Mouse (Mus musculus) CH12.LX (cell line): ENCODE data around the gene Prickle2. TPM values are rescaled to one million over a fixed set of nuclear protein-coding genes. Genes with fewer than 3 reads are reported as not detected.
A peak's percentile ranks its signal among the peaks of the same experiment; 100 is the strongest.

Source experiments
- DNase-seq: peaks from one replicate; pipeline ENCODE4 v3.0.0-alpha.2; 2013; ENCODE audit errors: extremely low read depth
- H3K27ac ChIP-seq: 2 replicates; pipeline ENCODE4 v1.5.1; 2012; ENCODE audit warnings: low read depth, mild to moderate bottlenecking, control low read depth, moderate library complexity; ENCODE audit not compliant: insufficient read depth
- H3K27me3 ChIP-seq: replicated peaks from 2 replicates; pipeline ENCODE3; 2012; ENCODE audit warnings: inconsistent platforms
- H3K36me3 ChIP-seq, 2 experiments: replicated peaks in 1 of 2; 2 replicates each; pipeline versions ENCODE3 to v1.6.1; 2012; ENCODE audit warnings: inconsistent platforms in 1 of 2, low read length in 1 of 2, mild to moderate bottlenecking in 1 of 2, mixed read lengths in 1 of 2, moderate library complexity in 1 of 2; ENCODE audit not compliant: control insufficient read depth in 1 of 2, insufficient read depth in 1 of 2
- H3K4me1 ChIP-seq, 2 experiments: 2 replicates each; pipeline ENCODE4 v1.6.1; 2012; ENCODE audit warnings: inconsistent platforms in 1 of 2, moderate library complexity in 1 of 2; ENCODE audit not compliant: insufficient read depth in 2 of 2, control insufficient read depth in 1 of 2
- H3K4me2 ChIP-seq: 2 replicates; pipeline ENCODE4 v1.6.1; 2012; ENCODE audit warnings: low read depth, mild to moderate bottlenecking, control low read depth; ENCODE audit not compliant: poor library complexity, insufficient read depth, severe bottlenecking
- H3K4me3 ChIP-seq, 3 experiments: fragments of 150-350 bp in 1 of 3; sonication (generic) in 1 of 3; replicated peaks in 1 of 3; 2 replicates each; pipeline versions ENCODE3 to v1.5.1; 2011 to 2012; ENCODE audit warnings: low read depth in 2 of 3, low read length in 2 of 3, mild to moderate bottlenecking in 2 of 3, moderate library complexity in 2 of 3, control low read depth in 1 of 3, improper control_type of control experiment in 1 of 3, inconsistent platforms in 1 of 3, mixed read lengths in 1 of 3; ENCODE audit not compliant: poor library complexity in 1 of 3
- H3K79me2 ChIP-seq: replicated peaks from 2 replicates; pipeline ENCODE4 v1.6.1; 2012; ENCODE audit warnings: mild to moderate bottlenecking, moderate library complexity; ENCODE audit not compliant: control insufficient read depth, poor library complexity, insufficient read depth, severe bottlenecking; ENCODE audit errors: extremely low read depth
- H3K9ac ChIP-seq: 2 replicates; pipeline ENCODE4 v1.6.1; 2012; ENCODE audit warnings: low read depth, mild to moderate bottlenecking, control low read depth, moderate library complexity; ENCODE audit not compliant: insufficient read depth
- H3K9me3 ChIP-seq: replicated peaks from 2 replicates; pipeline ENCODE3; 2012; ENCODE audit warnings: low read length, inconsistent platforms, mixed read lengths
- BHLHE40 ChIP-seq: IDR thresholded peaks from 2 replicates; pipeline ENCODE4 v1.6.1; 2011; ENCODE audit warnings: mild to moderate bottlenecking, low read depth, low read length, improper control_type of control experiment
- CHD1 ChIP-seq: IDR thresholded peaks from 2 replicates; pipeline ENCODE4 v1.6.1; 2012; ENCODE audit warnings: low read depth, low read length, improper control_type of control experiment, inconsistent platforms
- CHD2 ChIP-seq: IDR thresholded peaks from 2 replicates; pipeline ENCODE4 v1.6.1; 2011; ENCODE audit warnings: low read length, improper control_type of control experiment
- CTCF ChIP-seq, 2 experiments: IDR thresholded peaks in 1 of 2; conservative IDR thresholded peaks in 1 of 2; 2 replicates each; pipeline ENCODE4 v1.5.1; 2011 to 2012; ENCODE audit warnings: low read depth in 2 of 2, low read length in 2 of 2, improper control_type of control experiment in 1 of 2, inconsistent platforms in 1 of 2, mild to moderate bottlenecking in 1 of 2, moderate library complexity in 1 of 2
- EP300 ChIP-seq: IDR thresholded peaks from 2 replicates; pipeline ENCODE4 v1.6.1; 2011; ENCODE audit warnings: low read length, improper control_type of control experiment
- GABPA ChIP-seq: IDR thresholded peaks from 2 replicates; pipeline ENCODE4 v1.6.1; 2012; ENCODE audit warnings: low read depth, low read length, improper control_type of control experiment, inconsistent platforms; ENCODE audit not compliant: insufficient replicate concordance
- HCFC1 ChIP-seq: IDR thresholded peaks from 2 replicates; pipeline ENCODE4 v1.6.1; 2012; ENCODE audit warnings: low read depth, mild to moderate bottlenecking, inconsistent platforms, low read length, improper control_type of control experiment
- JUN ChIP-seq: IDR thresholded peaks from 2 replicates; pipeline ENCODE4 v1.6.1; 2011; ENCODE audit warnings: low read depth, mild to moderate bottlenecking, low read length, improper control_type of control experiment, moderate library complexity; ENCODE audit not compliant: insufficient read depth
- JUND ChIP-seq: conservative IDR thresholded peaks from 2 replicates; pipeline ENCODE4 v1.6.1; 2011; ENCODE audit warnings: low read depth, low read length, improper control_type of control experiment
- KAT2A ChIP-seq: IDR thresholded peaks from 2 replicates; pipeline ENCODE4 v1.6.1; 2012; ENCODE audit warnings: low read length, improper control_type of control experiment, inconsistent platforms; ENCODE audit not compliant: insufficient replicate concordance
- MAZ ChIP-seq: IDR thresholded peaks from 2 replicates; pipeline ENCODE4 v1.6.1; 2012; ENCODE audit warnings: low read depth, mild to moderate bottlenecking, inconsistent platforms, low read length, improper control_type of control experiment, moderate library complexity
- MYC ChIP-seq: IDR thresholded peaks from 2 replicates; pipeline ENCODE4 v1.6.1; 2011; ENCODE audit warnings: low read depth, mild to moderate bottlenecking, improper control_type of control experiment, low read length
- NRF1 ChIP-seq: IDR thresholded peaks from 2 replicates; pipeline ENCODE4 v1.6.1; 2014; ENCODE audit warnings: low read depth, mild to moderate bottlenecking, inconsistent platforms, low read length, improper control_type of control experiment, moderate library complexity
- POLR2A ChIP-seq: IDR thresholded peaks from 2 replicates; pipeline ENCODE4 v1.6.1; 2011; ENCODE audit warnings: low read depth, mild to moderate bottlenecking, improper control_type of control experiment, low read length
- POLR2AphosphoS2 ChIP-seq: IDR thresholded peaks from 2 replicates; pipeline ENCODE4 v1.6.1; 2011; ENCODE audit warnings: low read depth, low read length, improper control_type of control experiment
- RCOR1 ChIP-seq: conservative IDR thresholded peaks from 2 replicates; pipeline ENCODE4 v1.6.1; 2012; ENCODE audit warnings: low read depth, mild to moderate bottlenecking, inconsistent platforms, low read length, improper control_type of control experiment
- SIN3A ChIP-seq: IDR thresholded peaks from 2 replicates; pipeline ENCODE4 v1.6.1; 2012; ENCODE audit warnings: low read length, improper control_type of control experiment, inconsistent platforms
- TBP ChIP-seq: conservative IDR thresholded peaks from 2 replicates; pipeline ENCODE4 v1.6.1; 2011; ENCODE audit warnings: low read depth, low read length, improper control_type of control experiment
- TCF12 ChIP-seq: IDR thresholded peaks from 2 replicates; pipeline ENCODE4 v1.6.1; 2014; ENCODE audit warnings: low read depth, mild to moderate bottlenecking, inconsistent platforms, low read length, improper control_type of control experiment
- USF2 ChIP-seq: conservative IDR thresholded peaks from 2 replicates; pipeline ENCODE4 v1.6.1; 2011; ENCODE audit warnings: low read depth, low read length, improper control_type of control experiment
- ZKSCAN1 ChIP-seq: IDR thresholded peaks from 2 replicates; pipeline ENCODE4 v1.6.1; 2012; ENCODE audit warnings: low read depth, inconsistent platforms, low read length, improper control_type of control experiment, borderline replicate concordance
- ZMIZ1 ChIP-seq: IDR thresholded peaks from 2 replicates; pipeline ENCODE4 v1.6.1; 2012; ENCODE audit warnings: low read depth, mild to moderate bottlenecking, inconsistent platforms, low read length, improper control_type of control experiment
- ZNF384 ChIP-seq: IDR thresholded peaks from 2 replicates; pipeline ENCODE4 v1.6.1; 2012; ENCODE audit warnings: low read depth, low read length, improper control_type of control experiment, inconsistent platforms
- dilution Hi-C: fragments of 300-500 bp; cut with MboI; formaldehyde crosslinking; loops from 2 replicates; pipeline ENCODE4 v1.14.3; 2020; ENCODE audit warnings: low sequenced_read_pairs; ENCODE audit not compliant: extremely low pct_unique_long_range_greater_than_20kb, extremely low pct_ligation_motif_present
- in situ Hi-C: fragments of 300-500 bp; cut with MboI; formaldehyde crosslinking; loops from 3 replicates; pipeline ENCODE4 v1.14.3; 2019; ENCODE audit warnings: low sequenced_read_pairs, low pct_ligation_motif_present, low pct_unique_long_range_greater_than_20kb, mixed read lengths
- polyA plus RNA-seq: library from polyadenylated mRNA; unstranded; fragments of >175 nt; gene quantifications from 2 replicates; pipeline ENCODE4 v1.2.1, GENCODE M21; 2012; ENCODE audit warnings: low read depth; ENCODE audit not compliant: insufficient read length
- total RNA-seq, 2 experiments: library from RNA; depleted of rRNA; stranded (reverse); fragments of 300-350 nt in 1 of 2; fragments of >200 nt in 1 of 2; gene quantifications; 2 replicates each; pipeline ENCODE4 v1.2.3; 2012 to 2014

The Prickle2 gene
- total and polyA plus RNA-seq, 3 experiments: not detected

GRCm38 (mm10) chr6:92441205-92441604 is 264.8 kb downstream of the Prickle2 start:
- H3K4me3 ChIP-seq: no peak overlapping the region
- no peaks in the 10 kb centered on the region for H3K36me3 ChIP-seq
- no peaks in the 10 kb centered on the region for H3K79me2 ChIP-seq
- TF ChIP-seq CTCF (conservative IDR thresholded peaks at IDR 0.05 in 1 of 2, IDR thresholded peaks at IDR 0.05 in 1 of 2; ENCODE audit: low read depth in 2 of 2, low read length in 2 of 2): peak in 1 of 2 experiments; percentile 19; a peak in 2 of 4 replicates
- TF ChIP-seq KAT2A: no peak
- TF ChIP-seq GABPA: no peak
- TF ChIP-seq ZNF384: no peak
- TF ChIP-seq ZMIZ1: no peak
- TF ChIP-seq BHLHE40: no peak
- in situ Hi-C loops: no loop called here
- no peaks in the 10 kb centered on the region for H3K27me3 ChIP-seq
- H3K9ac ChIP-seq: no peak overlapping the region
- no peak for DNase-seq
- no peak overlapping the region for H3K4me2 ChIP-seq
- dilution Hi-C loops: no loop called here
- H3K27ac ChIP-seq: no peak overlapping the region
- peaks cover 52% of the 10 kb centered on the region for H3K9me3 ChIP-seq
- H3K4me1 ChIP-seq: no peaks in the 10 kb centered on the region

GRCm38 (mm10) chr6:92440251-92440650 is 265.7 kb downstream of the Prickle2 start:
- no peaks in the 10 kb centered on the region for H3K36me3 ChIP-seq
- in situ Hi-C loops: no loop called here
- dilution Hi-C loops: no loop called here
- no peak for DNase-seq
- H3K9me3 ChIP-seq: peaks cover 46% of the 10 kb centered on the region
- H3K4me1 ChIP-seq: no peaks in the 10 kb centered on the region
- H3K79me2 ChIP-seq: no peaks in the 10 kb centered on the region
- H3K4me2 ChIP-seq: no peak overlapping the region
- no peak overlapping the region for H3K27ac ChIP-seq
- no peaks in the 10 kb centered on the region for H3K27me3 ChIP-seq
- no peak overlapping the region for H3K4me3 ChIP-seq
- no peak for TF ChIP-seq MYC
- TF ChIP-seq TBP: no peak
- TF ChIP-seq POLR2AphosphoS2: no peak
- TF ChIP-seq CHD2: no peak
- no peak for TF ChIP-seq EP300
- TF ChIP-seq USF2: no peak
- no peak for TF ChIP-seq RCOR1
- no peak for TF ChIP-seq MAZ
- no peak for TF ChIP-seq JUN
- no peak for TF ChIP-seq SIN3A
- TF ChIP-seq, all 38 proteins: peak for 0
- no peak overlapping the region for H3K9ac ChIP-seq

- no peak for DNase-seq
- in situ Hi-C loops (no loop called here), dilution Hi-C loops (no loop called here)
- no peaks in the 10 kb centered on the region for H3K4me1 ChIP-seq
- H3K9ac ChIP-seq: no peak overlapping the region
- no peak overlapping the region for H3K4me2 ChIP-seq
- no peaks in the 10 kb centered on the region for H3K27me3 ChIP-seq
- H3K27ac ChIP-seq: no peak overlapping the region
- TF ChIP-seq POLR2A (no peak), CHD1 (no peak), KAT2A (no peak), JUND (no peak), ZKSCAN1 (no peak), TCF12 (no peak), CTCF (conservative IDR thresholded peaks at IDR 0.05 in 1 of 2, IDR thresholded peaks at IDR 0.05 in 1 of 2; ENCODE audit: low read depth in 2 of 2, low read length in 2 of 2) (no peak), MYC (no peak), BHLHE40 (no peak), HCFC1 (no peak), NRF1 (no peak)
- TF ChIP-seq, all 38 proteins: peak for 0
- H3K9me3 ChIP-seq: peaks cover 73% of the 10 kb centered on the region
- no peaks in the 10 kb centered on the region for H3K36me3 ChIP-seq
- H3K79me2 ChIP-seq: no peaks in the 10 kb centered on the region
- H3K4me3 ChIP-seq: no peak overlapping the region
These were observed 273.8 kb downstream of the Prickle2 start for GRCm38 (mm10) chr6:92432146-92432545.
